Mouse (Mus musculus): ENCODE results near the gene Fam168b. TPM values are rescaled to one million over a fixed set of nuclear protein-coding genes. Genes with fewer than 3 reads are reported as not detected.

Fam168b gene
- polyA plus RNA-seq, 1 experiment = 37.7 TPM

- H3K79me2 ChIP-seq (ENCODE audit: control insufficient read depth, insufficient read depth) = no peaks in the 10 kb centered on the region
- no peaks in the 10 kb centered on the region for H3K27me3 ChIP-seq (ENCODE audit: control insufficient read depth, insufficient read depth, insufficient read length)
- H3K4me3 ChIP-seq = no peak overlapping the region
- H3ac ChIP-seq (ENCODE audit: control insufficient read depth, insufficient read length) = no peak overlapping the region
- H3K4me2 ChIP-seq (ENCODE audit: low read depth) = no peak overlapping the region
- peaks cover 26% of the 10 kb centered on the region for H3K36me3 ChIP-seq (ENCODE audit: control insufficient read depth, insufficient read depth)
- TF ChIP-seq POLR2A (IDR thresholded peaks at IDR 0.05; ENCODE audit: insufficient read length, low read depth) (no peak), POLR2AphosphoS2 (IDR thresholded peaks at IDR 0.05; ENCODE audit: insufficient read length, low read depth) (no peak), MYOG (IDR thresholded peaks at IDR 0.05; ENCODE audit: control insufficient read depth in 1 of 3, insufficient read depth in 1 of 3, insufficient read length in 2 of 3, low read depth in 2 of 3) (no peak), SRF (IDR thresholded peaks at IDR 0.05; ENCODE audit: control insufficient read depth, insufficient read length, low read depth) (no peak), E2F4 (IDR thresholded peaks at IDR 0.05; ENCODE audit: insufficient read depth) (no peak), MAX (IDR thresholded peaks at IDR 0.05; ENCODE audit: low read depth) (no peak), TCF3 (IDR thresholded peaks at IDR 0.05; ENCODE audit: insufficient read length, low read depth) (no peak), REST (IDR thresholded peaks at IDR 0.05; ENCODE audit: insufficient read depth, insufficient read length) (no peak), TCF12 (IDR thresholded peaks at IDR 0.05; ENCODE audit: insufficient read depth, poor library complexity, severe bottlenecking) (no peak), USF1 (IDR thresholded peaks at IDR 0.05; ENCODE audit: low read depth) (no peak), CEBPB (IDR thresholded peaks at IDR 0.05; ENCODE audit: insufficient read depth, poor library complexity, severe bottlenecking) (no peak), MYOD1 (IDR thresholded peaks at IDR 0.05; ENCODE audit: control insufficient read depth in 1 of 3, insufficient read length in 2 of 3, low read depth in 2 of 3) (no peak)
These were observed 24.7 kb upstream of the Fam168b start for GRCm38 (mm10) chr1:34867574-34867955.

GRCm38 (mm10) chr1:34866815-34867573 lies 24.1 kb upstream of the Fam168b start:
- Histone ChIP-seq H3K36me3 (ENCODE audit: control insufficient read depth, insufficient read depth) (peaks cover 26% of the 10 kb centered on the region), H3K4me2 (ENCODE audit: low read depth) (no peak overlapping the region)

GRCm38 (mm10) chr1:34865866-34866265 lies 23.0 kb upstream of the Fam168b start:
- Histone ChIP-seq H3K79me2 (ENCODE audit: control insufficient read depth, insufficient read depth) (no peaks in the 10 kb centered on the region), H3K36me3 (ENCODE audit: control insufficient read depth, insufficient read depth) (peaks cover 20% of the 10 kb centered on the region), H3K4me2 (ENCODE audit: low read depth) (no peak overlapping the region), H3ac (ENCODE audit: control insufficient read depth, insufficient read length) (no peak overlapping the region), H3K27me3 (ENCODE audit: control insufficient read depth, insufficient read depth, insufficient read length) (no peaks in the 10 kb centered on the region), H3K4me3 (no peak overlapping the region)
- no peak for TF ChIP-seq TCF3 (IDR thresholded peaks at IDR 0.05; ENCODE audit: insufficient read length, low read depth)

More at GRCm38 (mm10) chr1:34866815-34867573, 24.1 kb upstream of the Fam168b start:
- no peaks in the 10 kb centered on the region for H3K27me3 ChIP-seq (ENCODE audit: control insufficient read depth, insufficient read depth, insufficient read length)
- H3K79me2 ChIP-seq (ENCODE audit: control insufficient read depth, insufficient read depth) = no peaks in the 10 kb centered on the region
- TF ChIP-seq TCF12 (IDR thresholded peaks at IDR 0.05; ENCODE audit: insufficient read depth, poor library complexity, severe bottlenecking) (no peak), CEBPB (IDR thresholded peaks at IDR 0.05; ENCODE audit: insufficient read depth, poor library complexity, severe bottlenecking) (no peak), TCF3 (IDR thresholded peaks at IDR 0.05; ENCODE audit: insufficient read length, low read depth) (no peak), POLR2A (IDR thresholded peaks at IDR 0.05; ENCODE audit: insufficient read length, low read depth) (no peak), USF1 (IDR thresholded peaks at IDR 0.05; ENCODE audit: low read depth) (no peak), MAX (IDR thresholded peaks at IDR 0.05; ENCODE audit: low read depth) (no peak), MYOD1 (IDR thresholded peaks at IDR 0.05; ENCODE audit: control insufficient read depth in 1 of 3, insufficient read length in 2 of 3, low read depth in 2 of 3) (no peak), E2F4 (IDR thresholded peaks at IDR 0.05; ENCODE audit: insufficient read depth) (no peak), MYOG (IDR thresholded peaks at IDR 0.05; ENCODE audit: control insufficient read depth in 1 of 3, insufficient read depth in 1 of 3, insufficient read length in 2 of 3, low read depth in 2 of 3) (no peak), POLR2AphosphoS2 (IDR thresholded peaks at IDR 0.05; ENCODE audit: insufficient read length, low read depth) (no peak), REST (IDR thresholded peaks at IDR 0.05; ENCODE audit: insufficient read depth, insufficient read length) (no peak), SRF (IDR thresholded peaks at IDR 0.05; ENCODE audit: control insufficient read depth, insufficient read length, low read depth) (no peak)
- H3ac ChIP-seq (ENCODE audit: control insufficient read depth, insufficient read length) = no peak overlapping the region
- H3K4me3 ChIP-seq = no peak overlapping the region

GRCm38 (mm10) chr1:34864243-34864642 lies 21.4 kb upstream of the Fam168b start:
- TF ChIP-seq POLR2A (IDR thresholded peaks at IDR 0.05; ENCODE audit: insufficient read length, low read depth) (no peak), CEBPB (IDR thresholded peaks at IDR 0.05; ENCODE audit: insufficient read depth, poor library complexity, severe bottlenecking) (no peak), REST (IDR thresholded peaks at IDR 0.05; ENCODE audit: insufficient read depth, insufficient read length) (no peak), TCF3 (IDR thresholded peaks at IDR 0.05; ENCODE audit: insufficient read length, low read depth) (no peak), MAX (IDR thresholded peaks at IDR 0.05; ENCODE audit: low read depth) (no peak), E2F4 (IDR thresholded peaks at IDR 0.05; ENCODE audit: insufficient read depth) (no peak), TCF12 (IDR thresholded peaks at IDR 0.05; ENCODE audit: insufficient read depth, poor library complexity, severe bottlenecking) (no peak), SRF (IDR thresholded peaks at IDR 0.05; ENCODE audit: control insufficient read depth, insufficient read length, low read depth) (no peak), MYOD1 (IDR thresholded peaks at IDR 0.05; ENCODE audit: control insufficient read depth in 1 of 3, insufficient read length in 2 of 3, low read depth in 2 of 3) (no peak), MYOG (IDR thresholded peaks at IDR 0.05; ENCODE audit: control insufficient read depth in 1 of 3, insufficient read depth in 1 of 3, insufficient read length in 2 of 3, low read depth in 2 of 3) (no peak), POLR2AphosphoS2 (IDR thresholded peaks at IDR 0.05; ENCODE audit: insufficient read length, low read depth) (no peak), USF1 (IDR thresholded peaks at IDR 0.05; ENCODE audit: low read depth) (no peak)
- Histone ChIP-seq H3K27me3 (ENCODE audit: control insufficient read depth, insufficient read depth, insufficient read length) (no peaks in the 10 kb centered on the region), H3K4me2 (ENCODE audit: low read depth) (no peak overlapping the region), H3K4me3 (no peak overlapping the region), H3K36me3 (ENCODE audit: control insufficient read depth, insufficient read depth) (peaks cover 11% of the 10 kb centered on the region), H3ac (ENCODE audit: control insufficient read depth, insufficient read length) (no peak overlapping the region), H3K79me2 (ENCODE audit: control insufficient read depth, insufficient read depth) (no peaks in the 10 kb centered on the region)

All from myocyte (in vitro differentiated cells).